Mouse (Mus musculus) right cerebral cortex, postnatal 36 days (tissue): ENCODE data around the gene Ms4a15.
A peak's percentile ranks its signal among the peaks of the same experiment; 100 is the strongest.

ENCODE experiments used
- DNase-seq, 2 experiments: peaks; one replicate each; pipeline ENCODE4 v3.0.0; 2022; ENCODE audit warnings: low spot score in 2 of 2, mixed read lengths in 1 of 2

Gene Ms4a15

DNA sequence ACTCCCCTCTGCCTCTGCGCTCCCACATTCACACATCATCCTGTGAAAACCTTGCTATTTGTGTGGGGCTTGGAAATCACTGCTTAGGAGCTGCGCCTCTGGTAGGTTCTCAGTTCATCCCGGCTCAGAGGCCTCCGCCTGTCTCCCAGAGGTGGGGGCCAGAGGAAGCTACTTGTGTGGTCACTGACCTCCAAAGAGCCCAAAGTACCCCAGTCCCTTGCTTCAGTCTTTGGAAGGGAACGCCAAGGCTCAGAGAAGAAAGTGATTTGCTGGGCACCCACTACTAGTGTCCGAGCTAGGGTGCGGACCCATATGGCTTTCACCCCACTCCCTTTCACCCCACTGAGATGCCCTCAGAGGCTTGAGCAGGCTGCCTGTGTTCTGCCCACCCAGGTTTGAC is at the start of gene Ms4a15:
TSS of gene Ms4a15 (minus strand) at position 101 of the 400 bp plus-strand sequence.
- DNase-seq, result no peak

GRCm38 (mm10) chr19:11037570-11037969 is 44.5 kb upstream of the Ms4a15 start:
- no peak for DNase-seq

- DNase-seq, result no peak
Measured at GRCm38 (mm10) chr19:11022382-11022781, 29.3 kb upstream of the Ms4a15 start.

GRCm38 (mm10) chr19:11017891-11018290 is 24.8 kb upstream of the Ms4a15 start, which contains the start of gene Ms4a18:
Gene Ms4a18, minus strand, starts transcription at chr19:11018031.
- DNase-seq, result no peak

- DNase-seq, result no peak
Measured at GRCm38 (mm10) chr19:11017251-11017650, 24.2 kb upstream of the Ms4a15 start.

- DNase-seq, result no peak
Measured at GRCm38 (mm10) chr19:11015998-11016397, 22.9 kb upstream of the Ms4a15 start.

DNA sequence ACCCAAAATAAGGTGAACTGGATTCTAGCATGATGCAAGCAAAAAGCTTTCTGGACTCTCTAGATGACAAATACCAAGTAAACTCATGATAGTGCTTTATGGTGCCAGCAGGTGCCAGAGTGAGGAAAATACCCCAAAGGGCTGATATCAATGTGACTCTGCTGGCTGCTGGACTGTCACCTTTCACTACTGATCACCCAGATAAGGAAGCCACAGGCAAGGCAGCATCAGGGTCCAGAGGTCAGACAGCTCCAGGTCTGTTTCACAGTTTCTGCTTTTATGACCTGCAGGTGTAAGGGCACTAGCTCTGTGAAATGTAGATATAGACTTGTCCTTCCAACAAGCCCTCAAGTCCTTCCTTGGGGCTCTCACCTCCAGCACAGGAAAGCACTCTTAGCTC is 22.4 kb upstream of the Ms4a15 start:
- no peak for DNase-seq

DNA sequence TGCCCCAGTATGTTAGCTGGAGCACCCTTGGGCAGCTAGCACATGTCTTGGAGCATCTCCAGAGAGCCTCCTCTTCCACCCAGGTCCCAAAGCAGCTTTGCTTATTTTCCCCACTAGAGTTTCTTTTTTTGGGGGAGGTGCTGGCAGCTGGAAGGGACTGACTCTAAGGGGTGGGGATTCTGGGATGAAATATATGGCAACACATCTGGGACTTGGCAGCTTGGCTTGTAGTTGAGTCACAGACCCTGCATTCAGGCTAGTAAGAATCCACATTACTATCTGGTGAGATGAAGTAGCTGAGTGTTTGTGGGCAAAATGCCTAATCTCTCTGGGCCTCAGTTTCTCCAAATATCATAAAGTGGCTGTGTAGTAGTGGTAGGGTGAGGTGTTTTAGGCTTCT is 1.1 kb downstream of the Ms4a15 start:
- no peak for DNase-seq

DNA sequence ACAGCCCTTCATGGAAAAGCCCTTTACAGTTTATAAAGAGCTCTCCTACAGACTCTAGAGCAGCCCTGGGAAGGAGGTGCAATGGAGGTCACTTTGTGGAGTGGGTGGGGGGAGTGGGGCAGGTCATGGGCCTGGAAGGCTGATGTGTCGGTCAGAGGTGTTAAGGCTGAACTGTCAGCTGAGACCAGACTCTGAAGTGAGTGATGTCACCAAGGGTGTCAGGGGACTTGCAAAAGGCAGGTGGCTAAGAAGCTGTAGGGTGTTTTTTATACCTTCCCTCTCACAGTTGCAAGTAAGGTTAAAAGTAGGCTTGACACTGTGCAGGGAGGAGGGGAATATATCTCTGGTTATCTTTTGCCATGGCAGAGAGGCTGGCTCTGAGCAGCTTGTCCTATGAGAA is 2.3 kb downstream of the Ms4a15 start:
- no peak for DNase-seq

DNA sequence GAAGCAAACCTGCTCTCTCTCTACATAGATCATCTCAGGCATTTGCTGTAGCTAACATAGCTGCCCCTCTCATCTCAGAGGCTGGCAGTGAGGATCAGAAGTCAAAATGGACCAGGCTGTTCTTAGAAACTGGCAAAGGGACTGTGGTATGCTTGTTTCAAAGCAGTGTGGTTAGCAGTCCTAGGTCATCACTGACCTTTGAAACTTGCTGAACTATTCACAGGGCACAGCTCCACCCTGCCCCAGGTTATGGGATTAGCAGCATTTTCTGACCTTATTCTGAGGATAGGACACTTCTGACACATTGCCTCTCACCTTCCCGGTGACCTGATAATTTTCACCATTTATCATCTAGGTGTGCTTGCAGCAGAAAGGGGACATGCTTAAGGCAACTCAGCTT is 4.5 kb downstream of the Ms4a15 start:
- no peak for DNase-seq

DNA sequence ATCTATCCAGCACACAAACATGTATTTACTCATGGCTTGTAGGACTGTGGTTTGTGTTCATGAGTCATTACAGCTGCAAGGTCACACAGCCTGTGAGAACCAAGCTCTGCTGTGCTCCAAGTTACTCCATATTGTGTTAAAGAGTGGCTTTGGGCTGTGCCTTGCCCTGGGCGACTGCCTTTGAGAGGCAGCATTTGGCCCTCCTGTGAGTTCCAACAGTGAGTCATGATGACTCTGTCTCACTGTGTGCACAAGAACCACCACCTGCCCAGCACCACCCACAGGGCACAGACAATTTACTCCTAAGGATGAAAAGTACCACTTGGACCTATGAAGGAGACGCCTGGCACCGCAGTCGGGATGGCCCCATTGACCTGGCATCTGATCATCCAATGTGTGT is 7.2 kb downstream of the Ms4a15 start:
- DNase-seq, result no peak

DNA sequence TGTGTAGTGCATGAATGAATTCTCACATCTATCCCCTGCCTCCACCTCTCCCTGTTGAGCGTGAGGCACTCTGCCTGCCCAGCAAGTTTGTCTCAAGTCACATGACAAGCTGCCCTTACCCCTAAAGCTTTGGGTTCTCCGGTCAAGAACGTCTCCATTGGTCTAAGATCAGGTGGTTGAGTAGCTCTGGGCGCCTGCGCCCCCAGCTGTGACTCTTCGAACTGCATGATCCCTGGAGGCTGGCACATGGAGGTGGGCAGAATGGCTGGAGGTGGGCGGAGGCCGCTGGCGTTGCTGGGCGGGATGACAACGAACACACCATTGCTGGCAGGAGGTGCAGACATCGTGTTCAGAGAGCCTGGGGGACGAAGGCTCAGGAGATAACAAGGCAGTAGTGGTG is 8.5 kb downstream of the Ms4a15 start:
- DNase-seq, result no peak

- DNase-seq, result no peak
Measured at GRCm38 (mm10) chr19:10983146-10983545, 9.9 kb downstream of the Ms4a15 start.

DNA sequence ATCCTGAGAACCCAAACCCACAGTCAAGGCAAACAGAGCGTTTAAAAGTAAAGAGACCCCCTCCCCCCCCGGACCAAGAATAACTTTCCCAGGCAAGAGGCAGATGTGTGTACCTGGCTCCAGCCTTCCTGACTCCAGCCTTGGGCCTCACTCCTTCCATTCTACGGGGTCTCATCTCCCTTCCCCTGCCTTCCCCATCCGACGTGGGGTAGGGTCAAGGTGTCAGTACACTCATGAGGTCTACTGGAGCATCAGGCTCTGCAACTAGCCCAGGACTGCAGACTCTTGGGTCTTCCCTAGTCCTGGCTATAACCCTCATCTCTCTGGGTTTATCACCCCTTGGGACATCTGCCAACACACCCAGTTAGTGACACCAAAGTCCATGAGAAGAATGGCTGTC is 12.8 kb downstream of the Ms4a15 start:
- no peak for DNase-seq

DNA sequence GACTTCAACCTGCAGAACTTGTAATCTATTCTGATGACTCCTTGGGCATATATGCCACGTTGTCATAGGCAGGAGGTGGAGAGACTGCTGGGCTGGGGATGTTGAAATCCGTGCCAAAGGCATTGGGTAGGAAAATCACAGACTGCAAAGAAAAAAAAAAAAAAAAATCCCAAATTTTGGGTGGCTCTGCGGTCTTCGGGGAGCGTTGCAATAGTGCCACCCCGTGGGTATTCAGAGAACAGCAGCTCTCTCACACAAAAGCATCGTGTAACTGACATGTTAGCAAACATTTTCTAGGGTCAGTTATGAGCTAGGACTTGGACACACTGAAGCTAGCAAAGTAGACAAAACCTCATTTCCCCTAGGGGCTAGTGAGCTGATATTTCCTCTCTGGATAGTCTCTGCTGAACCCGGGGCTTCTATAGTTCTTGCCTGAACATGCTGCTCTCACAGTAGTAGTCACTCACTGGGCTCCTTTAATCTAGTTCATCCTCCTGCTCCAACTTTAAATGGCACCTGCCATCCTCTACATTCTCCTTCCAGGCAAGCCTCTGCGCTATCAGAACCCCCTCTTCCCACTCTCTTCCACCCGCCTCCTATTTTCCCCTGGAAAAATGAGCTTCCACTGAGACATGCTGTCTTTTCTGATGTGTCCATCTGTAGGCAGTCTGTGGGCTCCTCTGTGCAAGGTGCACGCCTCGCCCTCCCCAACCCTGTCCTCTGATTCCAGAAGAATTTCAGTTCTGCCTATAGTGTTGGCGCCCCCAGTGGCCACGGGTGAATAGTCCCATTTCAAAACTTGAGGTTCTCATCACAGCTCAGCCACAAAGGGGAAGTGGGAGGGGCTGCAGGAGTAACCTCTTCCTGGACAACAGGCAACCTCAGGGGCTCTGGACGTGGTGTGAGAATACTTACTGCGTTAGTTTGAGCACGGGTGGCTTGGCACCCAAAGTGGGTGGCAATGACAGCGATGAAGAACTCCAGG is 13.6 kb downstream of the Ms4a15 start:
- DNase-seq, result peak; percentile 54 to 58

- DNase-seq, result no peak
Measured at GRCm38 (mm10) chr19:10976318-10976717, 16.7 kb downstream of the Ms4a15 start.

GRCm38 (mm10) chr19:10975187-10975586 is 17.9 kb downstream of the Ms4a15 start:
- DNase-seq, result no peak

DNA sequence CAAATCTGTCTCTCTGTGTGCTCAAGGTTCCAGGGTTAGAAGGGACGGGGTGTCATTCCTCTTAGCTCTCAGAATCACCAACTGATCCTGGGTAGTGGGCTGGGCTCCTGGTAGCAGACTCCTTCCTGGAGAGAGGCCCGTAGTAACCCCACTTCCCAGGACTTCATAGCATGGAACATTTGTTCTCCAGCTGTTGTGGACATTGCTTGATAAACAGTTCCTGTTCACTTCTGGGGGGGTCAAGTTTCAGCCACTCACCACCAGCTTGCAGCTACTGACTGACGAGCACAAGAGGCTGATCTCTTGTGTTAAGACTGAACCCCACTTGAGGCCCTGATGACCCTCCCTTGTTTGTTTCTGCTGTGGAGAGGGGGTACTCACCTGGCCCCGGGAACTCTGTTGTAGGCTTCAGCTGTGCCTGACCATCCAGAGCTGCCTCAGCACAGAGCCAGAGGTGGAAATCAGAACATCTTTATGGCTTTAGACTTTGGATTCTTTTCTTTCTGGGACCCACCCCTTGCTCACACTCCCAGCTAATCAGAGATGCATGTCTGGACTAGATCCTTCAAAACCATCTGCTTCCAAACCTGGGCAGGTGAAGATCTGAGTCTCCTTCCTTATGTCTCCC is 18.7 kb downstream of the Ms4a15 start, which contains the start of gene Ms4a10:
TSS of gene Ms4a10 (minus strand) at position 433 of the 628 bp plus-strand sequence.
- no peak for DNase-seq

DNA sequence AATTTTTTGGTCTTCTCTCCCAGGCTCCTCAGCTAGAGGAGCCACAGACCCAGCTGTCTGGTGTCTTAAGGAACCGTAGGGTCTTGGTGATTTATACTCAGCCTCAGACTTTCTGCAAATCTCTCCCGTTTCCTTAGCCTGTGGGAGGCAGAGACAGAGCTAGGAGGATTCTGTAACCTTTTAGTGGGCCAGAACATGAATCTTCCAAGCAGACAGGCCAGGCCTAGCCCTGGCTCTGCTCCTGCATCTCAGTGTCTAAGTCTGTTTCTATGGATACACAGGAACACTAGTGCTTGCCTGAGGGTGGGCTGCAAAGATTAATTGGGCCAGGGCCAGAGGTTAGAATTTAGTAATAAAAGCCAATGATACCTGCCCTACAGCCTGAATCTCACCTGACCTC is 19.9 kb downstream of the Ms4a15 start:
- DNase-seq, result no peak

DNA sequence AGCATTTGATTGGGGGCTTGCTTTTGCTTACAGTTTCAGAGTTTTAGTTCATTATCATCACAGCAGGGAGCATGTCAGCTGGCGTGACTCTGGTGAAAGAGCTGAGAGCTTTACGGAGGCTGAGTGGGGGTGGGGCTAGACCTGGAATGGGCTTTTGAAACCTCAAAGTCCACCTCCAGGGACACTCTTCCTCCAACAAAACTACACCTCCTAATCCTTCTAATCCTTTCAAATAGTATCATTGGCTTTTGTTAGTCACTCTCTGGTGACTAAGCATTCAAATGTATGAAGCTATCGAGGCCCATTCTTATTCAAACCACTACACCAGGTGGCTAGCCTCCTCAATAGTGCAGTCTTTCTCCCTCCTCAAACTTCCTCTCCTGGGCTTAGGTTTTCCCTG is 20.4 kb downstream of the Ms4a15 start:
- DNase-seq, result no peak

- no peak for DNase-seq
Measured at GRCm38 (mm10) chr19:10970457-10970856, 22.6 kb downstream of the Ms4a15 start.

DNA sequence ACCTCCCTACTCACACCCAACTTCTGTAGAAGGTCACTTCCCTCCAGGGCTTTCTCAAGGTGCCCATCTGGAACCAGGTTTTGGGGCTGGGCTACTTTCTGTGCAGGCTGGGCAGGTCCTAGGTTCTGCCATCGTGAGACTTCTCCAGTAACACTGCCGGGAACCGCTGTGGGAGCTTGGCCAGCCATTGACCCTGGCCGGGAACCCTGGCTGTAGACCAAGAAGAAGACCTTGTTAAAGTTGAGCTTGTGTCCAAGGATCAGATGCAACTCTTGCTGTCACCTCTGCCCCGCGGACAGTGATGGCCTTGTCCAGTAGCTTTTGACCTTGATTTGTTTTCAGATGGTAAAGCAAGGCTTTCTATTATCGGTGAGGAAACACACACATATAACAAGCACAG is 24.5 kb downstream of the Ms4a15 start:
- no peak for DNase-seq

- DNase-seq, result no peak
Measured at GRCm38 (mm10) chr19:10965721-10966120, 27.3 kb downstream of the Ms4a15 start.
